Mouse (Mus musculus): ENCODE data around the gene Sfrp2.

GRCm38 (mm10) chr3:83736980-83737379 lies 29.1 kb upstream of the Sfrp2 start:
- TF ChIP-seq CTCF (IDR thresholded peaks at IDR 0.05; ENCODE audit: borderline replicate concordance, control insufficient read depth, extremely low read depth, insufficient read depth, low read length, poor library complexity) (no peak), POLR2A (IDR thresholded peaks at IDR 0.05; ENCODE audit: control insufficient read depth, extremely low read depth, insufficient read depth, low read length, poor library complexity) (no peak)
